Mouse (Mus musculus) right cerebral cortex, postnatal 25 days (tissue): ENCODE results near the gene Zfp595.
"Not testable (repeated sequence)": the region's sequence is repeated elsewhere in the genome, so short reads cannot be mapped to it uniquely, and the experiment has no call there.

Experiments used
- DNase-seq: peaks from one replicate; pipeline ENCODE4 v3.0.0; 2022

Gene Zfp595

DNA sequence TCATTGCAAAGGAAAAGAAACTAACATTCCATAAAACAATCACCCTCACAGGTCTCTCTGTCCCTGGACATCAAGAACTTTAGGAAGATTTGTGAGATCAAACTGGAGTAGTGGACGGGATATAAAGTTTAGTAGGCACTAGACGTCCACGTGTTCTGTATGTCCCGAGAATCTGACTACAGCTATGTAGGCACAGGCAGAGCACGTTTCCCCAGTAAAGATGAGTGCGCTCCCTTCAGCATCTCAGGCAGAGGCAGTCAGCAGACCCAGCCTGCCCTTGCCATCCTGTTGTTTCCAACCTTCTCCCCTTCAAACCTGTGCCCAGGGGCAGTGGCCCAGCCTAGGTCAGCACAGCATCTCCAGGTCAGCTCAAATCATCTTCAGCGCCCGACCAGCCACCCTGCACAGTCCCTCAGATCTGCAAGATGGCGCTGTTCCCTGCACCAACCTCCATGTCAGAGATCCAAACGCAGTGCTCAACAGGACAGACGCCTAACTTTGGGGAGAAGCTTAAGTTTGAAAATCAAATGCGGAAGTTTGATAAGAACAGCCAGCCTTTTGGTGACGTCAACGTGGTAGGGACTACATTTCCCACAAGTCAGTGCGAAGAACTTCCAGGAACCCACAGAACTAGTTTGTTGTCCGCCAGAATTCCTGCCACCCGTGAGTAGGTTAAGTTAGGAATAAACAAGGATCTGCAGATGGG is at the start of gene Zfp595:
Gene Zfp595, minus strand, starts transcription at position 552 of the 706 bp plus-strand sequence.
- DNase-seq: peak; percentile 77

DNA sequence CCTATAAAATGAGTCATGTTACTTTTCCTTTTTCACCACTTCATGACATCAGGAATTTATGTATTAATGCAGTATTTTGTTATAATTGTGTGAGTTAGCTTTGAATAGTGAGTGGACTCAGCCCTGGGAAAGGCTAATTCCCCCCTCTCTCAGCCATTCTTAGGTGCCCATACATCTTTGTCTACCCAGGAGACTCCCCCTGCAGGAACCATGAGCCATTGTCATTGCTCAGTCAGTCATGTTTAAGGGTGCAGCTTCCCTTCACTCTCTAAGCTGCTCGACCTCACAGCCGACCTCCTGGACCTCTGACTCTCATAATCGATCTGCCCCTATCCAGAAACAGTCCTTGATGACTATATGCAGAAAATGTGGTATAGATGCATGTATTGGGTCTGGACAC is 43.9 kb upstream of the Zfp595 start:
- DNase-seq: not testable (repeated sequence)

DNA sequence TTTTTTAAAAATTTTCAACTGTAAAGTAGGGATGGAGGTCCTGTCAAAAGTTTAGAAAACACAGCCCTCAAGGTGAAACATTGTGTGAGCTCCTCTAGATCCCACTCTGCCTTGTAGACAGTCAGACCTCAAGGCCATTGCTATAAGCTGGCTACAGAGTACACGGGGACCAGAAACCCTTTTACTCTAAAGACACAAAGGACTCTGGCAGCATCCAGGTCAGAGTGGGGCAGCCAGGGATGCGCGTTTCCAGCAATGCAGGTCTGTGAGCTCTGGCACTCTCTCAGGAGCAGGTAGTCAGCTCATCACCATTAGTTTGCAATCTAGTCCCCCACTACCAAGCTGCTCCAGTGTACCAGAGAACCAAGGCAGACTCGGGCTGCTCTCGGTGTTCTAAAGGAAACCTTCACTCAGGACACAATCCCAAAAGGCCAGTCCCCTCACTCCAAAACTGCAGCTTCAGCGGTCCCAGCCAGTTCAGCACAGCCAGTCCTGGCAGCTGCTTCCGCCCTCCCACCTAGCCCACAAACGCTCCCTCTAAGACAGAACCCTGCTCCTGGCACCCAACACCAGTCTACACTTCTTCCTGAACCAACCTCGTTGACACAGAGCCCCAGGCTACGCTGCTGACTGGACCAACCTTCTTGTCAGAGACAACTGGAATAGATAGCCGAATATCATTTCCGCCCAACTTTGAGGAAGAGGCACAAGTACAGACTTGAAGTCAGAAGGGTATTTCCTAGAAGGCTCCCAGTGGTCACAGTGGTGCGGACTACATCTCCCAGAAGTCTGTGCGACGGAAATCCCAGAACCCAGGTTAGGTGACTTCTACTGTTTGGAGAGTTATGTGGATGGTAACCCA is 42.9 kb upstream of the Zfp595 start, which contains the start of the genes Gm28041 and Zfp456:
Gene Gm28041, minus strand, starts transcription at position 684 of the 862 bp plus-strand sequence.
Gene Zfp456, minus strand, starts transcription at position 761 of the 862 bp plus-strand sequence.
- DNase-seq: peak; percentile 43

DNA sequence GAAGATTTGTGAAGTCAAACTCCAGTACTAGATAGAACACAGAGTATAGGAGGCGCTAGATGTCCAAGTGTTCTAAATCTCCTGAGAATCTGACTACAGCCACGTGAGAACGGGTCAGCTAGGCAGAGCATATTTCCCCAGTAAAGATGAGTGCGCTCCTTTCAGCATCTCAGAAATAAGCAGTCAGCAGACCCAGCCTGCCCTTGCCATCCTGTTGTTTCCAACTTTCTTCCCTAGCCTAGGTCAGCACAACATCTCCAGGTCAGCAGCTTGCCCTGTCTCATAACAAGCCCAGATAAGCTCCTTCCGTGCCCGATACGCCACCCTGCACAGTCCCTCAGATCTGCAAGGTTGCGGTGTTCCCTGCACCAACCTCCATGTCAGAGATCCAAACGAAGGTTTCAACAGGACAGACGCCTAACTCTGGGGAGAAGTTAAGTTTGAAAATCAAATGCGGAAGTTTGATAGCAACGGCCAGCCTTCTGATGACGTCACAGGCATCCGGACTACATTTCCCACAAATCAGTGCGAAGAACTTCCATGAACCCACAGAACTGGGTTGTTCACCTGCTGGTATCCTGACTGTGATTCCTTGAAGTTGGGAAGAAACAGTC is 27.9 kb upstream of the Zfp595 start, which contains the start of the genes Gm28044 and Zfp953:
Gene Gm28044, minus strand, starts transcription at position 406 of the 614 bp plus-strand sequence.
Gene Zfp953, minus strand, starts transcription at position 475 of the 614 bp plus-strand sequence.
- peak; percentile 86 for DNase-seq

DNA sequence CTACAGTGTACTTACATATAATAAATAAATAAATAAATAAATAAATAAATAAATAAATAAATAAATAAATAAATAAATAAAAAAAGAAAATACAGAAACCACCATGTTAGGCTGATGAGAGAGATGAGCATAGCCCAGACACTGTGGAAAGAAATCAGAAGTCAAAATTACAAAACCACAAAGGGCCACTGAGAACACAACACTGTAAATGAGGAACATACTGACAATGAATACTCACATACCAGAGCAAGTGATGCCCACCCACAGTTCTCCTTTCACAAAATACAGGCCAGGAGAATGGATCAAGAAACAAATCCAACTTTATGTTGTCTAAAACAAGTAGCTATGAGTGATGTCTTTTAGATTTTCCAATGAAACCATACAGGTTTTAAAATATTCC is 19.5 kb upstream of the Zfp595 start:
- DNase-seq: no peak

DNA sequence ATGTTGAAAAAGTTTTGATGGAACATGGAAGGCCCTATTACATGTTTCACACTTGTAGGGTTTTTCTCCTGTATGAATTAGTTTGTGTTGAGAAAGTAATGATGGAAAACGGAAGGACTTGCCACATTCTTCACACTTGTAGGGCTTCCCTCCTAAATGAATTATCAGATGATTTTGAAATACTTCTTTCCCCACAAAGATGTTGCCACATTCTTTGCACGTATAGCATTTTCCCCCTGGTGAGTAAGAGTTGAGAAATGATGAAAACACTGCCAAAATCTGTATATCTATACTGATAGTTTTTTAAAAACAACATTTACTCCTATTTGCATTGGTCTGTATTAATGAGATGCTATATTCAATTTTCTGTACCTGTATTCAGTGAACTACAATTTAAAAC is 11.1 kb upstream of the Zfp595 start:
- no peak for DNase-seq

DNA sequence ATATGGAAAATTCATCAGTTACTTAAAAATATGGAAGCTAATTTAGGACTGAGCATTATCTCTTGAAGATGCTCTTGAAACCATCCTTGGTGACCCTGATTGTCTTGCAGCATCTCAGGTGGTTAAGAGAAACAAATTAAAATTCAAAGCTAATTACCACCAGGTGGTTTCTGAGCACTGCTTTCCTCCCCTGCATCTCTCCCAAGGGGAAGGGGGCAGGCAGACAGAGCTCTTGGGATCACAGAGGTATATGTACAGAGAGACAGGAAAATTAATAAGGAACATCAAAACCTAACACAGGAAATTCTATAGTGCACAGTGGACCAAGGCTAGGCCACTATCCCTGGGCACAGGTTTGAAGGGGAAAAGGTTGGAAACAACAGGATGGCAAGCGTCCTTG is 507 bp upstream of the Zfp595 start:
- no peak for DNase-seq

DNA sequence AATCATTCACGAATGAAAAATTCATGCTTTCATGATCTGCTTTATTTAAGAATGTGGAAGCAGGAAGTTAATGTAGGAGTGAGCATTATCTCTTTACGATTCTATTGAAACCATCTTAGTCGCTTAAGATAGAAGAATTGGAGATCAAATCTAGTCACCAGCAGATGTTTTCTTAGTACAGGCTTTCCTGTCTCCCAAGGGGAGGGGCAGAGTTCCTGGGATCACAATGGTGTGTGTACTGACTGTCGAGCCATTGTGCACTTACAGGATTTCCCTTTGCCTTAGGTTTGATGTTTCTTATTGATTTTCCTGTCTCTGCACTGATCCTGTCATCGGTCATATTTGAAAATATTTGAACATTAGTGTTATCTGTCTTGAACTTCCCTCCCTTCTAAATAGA is 25.7 kb downstream of the Zfp595 start:
- DNase-seq: no peak

DNA sequence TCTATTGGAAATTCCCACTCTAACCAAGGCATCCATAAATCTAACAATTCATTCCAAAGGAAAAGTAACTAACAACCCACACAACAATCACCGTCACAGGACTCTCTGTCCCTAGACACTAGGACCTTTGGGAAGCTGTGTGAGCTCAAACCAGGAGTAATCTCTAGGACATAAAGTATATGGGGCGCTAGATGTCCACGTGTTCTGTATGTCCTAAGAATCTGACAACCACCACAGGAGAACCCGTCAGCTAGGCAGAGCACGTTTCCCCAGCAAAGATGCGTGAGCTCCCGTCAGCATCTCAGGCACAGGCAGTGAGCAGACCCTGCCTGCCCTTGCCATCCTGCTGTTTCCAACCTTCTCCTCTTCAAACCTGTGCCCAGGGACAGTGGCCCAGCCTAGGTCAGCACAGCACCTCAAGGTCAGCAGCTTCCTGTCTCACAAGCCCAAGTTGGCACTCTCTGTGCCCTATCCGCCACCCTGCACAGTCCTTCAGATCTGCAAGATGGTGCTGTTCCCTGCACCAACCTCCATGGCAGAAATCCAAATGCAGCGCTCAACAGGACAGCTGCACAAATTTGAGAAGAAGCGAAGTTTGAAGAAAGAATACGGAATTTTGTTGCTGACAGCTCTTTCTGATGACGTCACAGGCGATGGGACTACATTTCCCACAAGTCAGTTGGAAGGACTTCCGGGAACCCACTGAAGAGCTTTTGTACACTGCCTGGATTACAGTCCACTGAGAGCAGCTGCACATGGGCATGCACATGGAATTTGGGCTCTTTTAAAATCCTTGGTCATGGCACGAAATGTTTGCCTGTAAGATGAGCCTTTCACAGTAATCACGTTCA is 26.3 kb downstream of the Zfp595 start, which contains the start of gene Zfp457:
Gene Zfp457, minus strand, starts transcription at position 664 of the 851 bp plus-strand sequence.
- DNase-seq: peak; percentile 88

DNA sequence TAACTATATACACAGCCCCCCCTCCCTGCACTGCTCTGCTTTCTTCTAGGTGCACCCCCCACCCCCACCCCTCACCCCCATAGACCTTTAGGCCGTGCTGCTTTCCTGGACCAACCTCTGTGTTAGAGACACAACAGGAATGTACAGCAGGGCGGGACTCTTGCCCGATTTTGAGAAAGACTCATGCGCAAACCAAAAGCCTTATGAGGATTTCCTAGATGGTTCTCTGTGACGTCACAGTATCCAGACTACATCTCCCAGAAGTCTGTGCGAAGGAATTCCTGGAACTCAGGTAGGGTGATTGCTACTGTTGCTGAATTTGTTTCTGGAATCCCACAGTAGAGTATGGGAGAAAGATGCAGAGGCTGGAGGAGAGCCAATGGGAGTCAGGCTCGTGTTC is 54.1 kb downstream of the Zfp595 start, which contains the start of gene Zfp458:
Gene Zfp458, minus strand, starts transcription at position 153 of the 400 bp plus-strand sequence.
- peak; percentile 9 for DNase-seq

DNA sequence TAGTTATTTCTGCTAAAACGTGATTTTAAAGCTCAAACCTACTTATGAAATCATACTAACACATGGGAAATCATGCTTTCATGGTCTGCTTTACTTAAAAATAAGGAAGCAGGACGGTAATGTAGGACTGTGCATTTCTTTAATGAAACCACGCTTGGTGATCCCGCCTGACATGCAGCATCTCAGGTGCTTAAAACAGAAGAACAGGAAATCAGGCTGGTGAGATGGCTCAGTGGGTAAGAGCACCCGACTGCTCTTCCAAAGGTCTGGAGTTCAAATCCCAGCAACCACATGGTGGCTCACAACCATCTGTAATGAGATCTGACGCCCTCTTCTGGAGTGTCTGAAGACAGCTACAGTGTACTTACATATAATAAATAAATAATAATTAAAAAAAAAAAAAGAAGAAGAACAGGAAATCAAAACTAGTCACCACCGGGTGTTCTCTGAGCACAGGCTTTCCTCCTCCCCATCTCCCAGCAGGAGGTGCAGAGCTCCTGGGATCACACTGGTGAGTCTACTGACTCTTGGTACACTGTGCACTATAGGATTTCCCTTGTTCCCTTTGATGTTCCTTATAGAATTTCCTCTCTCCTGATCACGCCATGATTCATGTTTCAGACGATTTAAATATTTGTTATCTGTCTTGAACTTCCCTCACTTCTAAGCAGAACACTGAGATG is 62.8 kb downstream of the Zfp595 start:
- not testable (repeated sequence) for DNase-seq

DNA sequence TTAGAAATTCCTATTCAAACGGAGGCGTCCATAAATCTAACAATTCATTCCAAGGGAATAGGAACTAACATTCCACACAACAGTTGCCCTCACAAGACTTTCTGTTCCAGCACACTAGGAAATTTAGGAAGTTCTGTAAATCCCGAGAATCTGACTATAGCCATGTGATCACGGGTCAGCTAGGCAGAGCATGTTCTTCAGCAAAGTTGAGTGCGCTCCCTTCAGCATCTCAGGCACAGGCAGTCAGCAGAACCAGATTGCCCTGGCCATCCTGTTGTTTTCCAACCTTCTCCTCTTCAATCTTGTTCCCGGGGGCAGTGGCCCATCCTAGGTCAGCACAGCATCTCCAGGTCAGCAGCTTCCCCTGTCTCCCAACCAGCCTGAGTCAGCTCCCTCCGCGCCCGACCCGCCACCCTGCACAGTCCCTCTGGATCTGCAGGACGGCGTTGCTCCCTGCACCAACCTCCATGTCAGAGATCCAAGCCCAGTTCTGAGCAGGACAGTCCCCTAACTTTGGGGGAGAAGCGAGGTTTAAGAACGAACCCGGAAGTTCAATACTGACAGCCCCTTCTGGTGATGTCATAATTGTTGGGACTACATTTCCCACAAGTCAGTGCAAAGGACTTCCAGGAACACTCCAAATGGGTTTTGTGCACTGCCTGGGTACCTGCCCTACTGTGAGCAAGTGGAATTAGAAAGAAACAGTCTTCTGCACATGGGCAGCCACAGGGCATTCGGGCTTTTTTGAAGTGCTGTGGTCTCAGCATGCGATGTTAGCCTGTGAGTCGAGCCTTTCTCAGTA is 63.6 kb downstream of the Zfp595 start:
- peak; percentile 75 for DNase-seq
